In genomic region chr6:30667585-30667984, GRCm38 (mm10) we compare ENCODE assay signal across 18 mouse cellular contexts. TPM values are rescaled to one million over a fixed set of nuclear protein-coding genes. Genes with fewer than 3 reads are reported as not detected.
DNase-seq lines count a peak whose midpoint lies in the region; ATAC-seq and TF ChIP-seq lines count a peak whose summit lies in the region.
"Had no signal": no experiment of that assay in that cellular context is flagged by ENCODE, and none has a peak within 500 bp of the region (broad histone marks: within the 10 kb centered on the region; RNA-seq: fewer than 3 reads in every experiment).

No protein-coding gene starts in this region.

- no peak overlapping the region for H3K9ac ChIP-seq in forebrain, embryonic 11.5 days (ENCODE audit: low read length)
- H3K9ac ChIP-seq in forebrain, embryonic 16.5 days (replicated peaks; ENCODE audit: low read depth, low read length) = no peak overlapping the region
- H3K9ac ChIP-seq in midbrain, embryonic 14.5 days (replicated peaks; ENCODE audit: low read length) = no peak overlapping the region
- no peak overlapping the region for H3K9ac ChIP-seq in midbrain, embryonic 16.5 days (ENCODE audit: low read depth, low read length)
- no peak overlapping the region for H3K9ac ChIP-seq in embryonic facial prominence, embryonic 12.5 days
- no peak overlapping the region for H3K9ac ChIP-seq in limb, embryonic 14.5 days (ENCODE audit: low read depth, low read length, severe bottlenecking)
- H3K9ac ChIP-seq: intestine, embryonic 15.5 days; liver, embryonic 15.5 days; midbrain, embryonic 12.5 days had no signal

- no peaks in the 10 kb centered on the region for H3K9me3 ChIP-seq in forebrain, embryonic 11.5 days (ENCODE audit: control insufficient read depth, low read length)
- no peaks in the 10 kb centered on the region for H3K9me3 ChIP-seq in forebrain, embryonic 16.5 days (ENCODE audit: control insufficient read depth, low read length)
- no peaks in the 10 kb centered on the region for H3K9me3 ChIP-seq in midbrain, embryonic 14.5 days (ENCODE audit: control insufficient read depth, low read length)
- H3K9me3 ChIP-seq in midbrain, embryonic 16.5 days (replicated peaks; ENCODE audit: control insufficient read depth, low read length, poor library complexity, severe bottlenecking) = no peaks in the 10 kb centered on the region
- H3K9me3 ChIP-seq in embryonic facial prominence, embryonic 12.5 days = no peaks in the 10 kb centered on the region
- H3K9me3 ChIP-seq in limb, embryonic 14.5 days (ENCODE audit: control insufficient read depth, low read length) = no peaks in the 10 kb centered on the region
- H3K9me3 ChIP-seq: intestine, embryonic 15.5 days; liver, embryonic 15.5 days; midbrain, embryonic 12.5 days had no signal

- H3K27ac ChIP-seq in forebrain, embryonic 11.5 days (ENCODE audit: low read depth, low read length) = 0 out of 2 replicates have a peak overlapping the region, but pooled peaks have one; percentile 6
- no peak overlapping the region for H3K27ac ChIP-seq in forebrain, embryonic 16.5 days (ENCODE audit: low read length)
- peak overlapping the region; percentile 37; the same call in 1 of the 2 replicates for H3K27ac ChIP-seq in midbrain, embryonic 14.5 days (replicated peaks; ENCODE audit: low read depth, low read length)
- no peak overlapping the region for H3K27ac ChIP-seq in midbrain, embryonic 16.5 days (ENCODE audit: low read length)
- H3K27ac ChIP-seq in embryonic facial prominence, embryonic 12.5 days = peak overlapping the region; percentile 80
- peak overlapping the region; percentile 63 for H3K27ac ChIP-seq in limb, embryonic 14.5 days (replicated peaks; ENCODE audit: low read depth, low read length)
- H3K27ac ChIP-seq: intestine, embryonic 15.5 days; liver, embryonic 15.5 days; midbrain, embryonic 12.5 days had no signal

- no peak for DNase-seq in forebrain, embryonic 11.5 days (ENCODE audit: low spot score)
- peak; percentile 64 for DNase-seq in midbrain, embryonic 14.5 days
- no peak for DNase-seq in limb, embryonic 14.5 days (ENCODE audit: low spot score)
- no peak for DNase-seq in lung, adult 18-20 months
- no peak for DNase-seq in natural killer cell, adult 2 months (ENCODE audit: low spot score in 2 of 2)
- DNase-seq: gastrocnemius, postnatal 14 days; kidney, postnatal 14 days; right cerebral cortex, adult 18-20 months; spleen, adult 18-20 months; thymus, postnatal 25 days had no signal

- H3K4me2 ChIP-seq in forebrain, embryonic 11.5 days (ENCODE audit: low read depth, low read length, severe bottlenecking) = no peak overlapping the region
- no peak overlapping the region for H3K4me2 ChIP-seq in forebrain, embryonic 16.5 days (ENCODE audit: low read length)
- H3K4me2 ChIP-seq in midbrain, embryonic 14.5 days (ENCODE audit: low read length) = no peak overlapping the region
- H3K4me2 ChIP-seq in midbrain, embryonic 16.5 days (ENCODE audit: low read length) = no peak overlapping the region
- no peak overlapping the region for H3K4me2 ChIP-seq in embryonic facial prominence, embryonic 12.5 days (replicated peaks)
- H3K4me2 ChIP-seq in limb, embryonic 14.5 days (replicated peaks; ENCODE audit: low read depth, low read length, severe bottlenecking) = no peak overlapping the region
- H3K4me2 ChIP-seq: intestine, embryonic 15.5 days; liver, embryonic 15.5 days; midbrain, embryonic 12.5 days had no signal

- ATAC-seq in forebrain, embryonic 11.5 days (replicated peaks; ENCODE audit: low FRiP score) = no peak
- ATAC-seq in forebrain, embryonic 16.5 days = no peak
- no peak for ATAC-seq in midbrain, embryonic 14.5 days (ENCODE audit: low FRiP score, low TSS enrichment)
- no peak for ATAC-seq in midbrain, embryonic 16.5 days
- no peak for ATAC-seq in embryonic facial prominence, embryonic 12.5 days (ENCODE audit: insufficient number of reproducible peaks, insufficient read depth, low FRiP score, low TSS enrichment)
- 0 out of 2 replicates have a peak, but pooled peaks have one; percentile 21 for ATAC-seq in limb, embryonic 14.5 days (ENCODE audit: low FRiP score, low read depth)
- ATAC-seq: intestine, embryonic 15.5 days had no signal

- H3K4me3 ChIP-seq in forebrain, embryonic 11.5 days (ENCODE audit: low read depth, low read length) = no peak overlapping the region
- H3K4me3 ChIP-seq in forebrain, embryonic 16.5 days (replicated peaks; ENCODE audit: low read length) = no peak overlapping the region
- H3K4me3 ChIP-seq in midbrain, embryonic 14.5 days (replicated peaks; ENCODE audit: low read depth, low read length) = no peak overlapping the region
- H3K4me3 ChIP-seq in midbrain, embryonic 16.5 days (ENCODE audit: low read depth, low read length) = no peak overlapping the region
- no peak overlapping the region for H3K4me3 ChIP-seq in embryonic facial prominence, embryonic 12.5 days
- no peak overlapping the region for H3K4me3 ChIP-seq in limb, embryonic 14.5 days (replicated peaks; ENCODE audit: low read length)
- H3K4me3 ChIP-seq: intestine, embryonic 15.5 days; liver, embryonic 15.5 days; midbrain, embryonic 12.5 days had no signal

- WGBS in forebrain, embryonic 11.5 days = 38% methylated on average over 5 of the region's 5 CpGs
- 51% methylated on average over 5 of the region's 5 CpGs for WGBS in forebrain, embryonic 16.5 days
- WGBS in midbrain, embryonic 14.5 days = 29% methylated on average over 5 of the region's 5 CpGs
- WGBS in midbrain, embryonic 16.5 days = 33% methylated on average over 5 of the region's 5 CpGs
- WGBS in embryonic facial prominence, embryonic 12.5 days = 28% methylated on average over 5 of the region's 5 CpGs
- WGBS in limb, embryonic 14.5 days = 27% methylated on average over 5 of the region's 5 CpGs

- peaks cover 24% of the 10 kb centered on the region for H3K4me1 ChIP-seq in forebrain, embryonic 11.5 days (replicated peaks; ENCODE audit: control insufficient read depth, insufficient read depth, low read length)
- peaks cover 8% of the 10 kb centered on the region for H3K4me1 ChIP-seq in forebrain, embryonic 16.5 days (replicated peaks; ENCODE audit: control insufficient read depth, insufficient read depth, low read length)
- peaks cover 12% of the 10 kb centered on the region for H3K4me1 ChIP-seq in midbrain, embryonic 14.5 days (ENCODE audit: control insufficient read depth, insufficient read depth, low read length)
- H3K4me1 ChIP-seq in midbrain, embryonic 16.5 days (ENCODE audit: control insufficient read depth, insufficient read depth, low read length) = peaks cover 11% of the 10 kb centered on the region; the same call in 1 of the 2 replicates
- peaks cover 55% of the 10 kb centered on the region for H3K4me1 ChIP-seq in embryonic facial prominence, embryonic 12.5 days
- peaks cover 55% of the 10 kb centered on the region for H3K4me1 ChIP-seq in limb, embryonic 14.5 days (ENCODE audit: control insufficient read depth, insufficient read depth, low read length)
- H3K4me1 ChIP-seq: intestine, embryonic 15.5 days; liver, embryonic 15.5 days had no signal

- no peaks in the 10 kb centered on the region for H3K27me3 ChIP-seq in forebrain, embryonic 11.5 days (ENCODE audit: control insufficient read depth, insufficient read depth, low read length)
- H3K27me3 ChIP-seq in forebrain, embryonic 16.5 days (replicated peaks; ENCODE audit: control insufficient read depth, insufficient read depth, low read length) = no peaks in the 10 kb centered on the region
- H3K27me3 ChIP-seq in midbrain, embryonic 14.5 days (ENCODE audit: control insufficient read depth, insufficient read depth, low read length) = no peaks in the 10 kb centered on the region
- H3K27me3 ChIP-seq in midbrain, embryonic 16.5 days (ENCODE audit: control insufficient read depth, insufficient read depth, low read depth, low read length) = no peaks in the 10 kb centered on the region
- no peaks in the 10 kb centered on the region for H3K27me3 ChIP-seq in embryonic facial prominence, embryonic 12.5 days
- no peaks in the 10 kb centered on the region for H3K27me3 ChIP-seq in limb, embryonic 14.5 days (ENCODE audit: control insufficient read depth, insufficient read depth, low read length)
- H3K27me3 ChIP-seq: intestine, embryonic 15.5 days; liver, embryonic 15.5 days; midbrain, embryonic 12.5 days had no signal

- TF ChIP-seq POLR2A in limb, embryonic 14.5 days (IDR thresholded peaks at IDR 0.05; ENCODE audit: borderline replicate concordance, extremely low read depth, insufficient read depth, insufficient read length) = no peak

- no peaks in the 10 kb centered on the region for H3K36me3 ChIP-seq in forebrain, embryonic 11.5 days (ENCODE audit: control insufficient read depth, insufficient read depth, low read length)
- H3K36me3 ChIP-seq in forebrain, embryonic 16.5 days (ENCODE audit: control insufficient read depth, insufficient read depth) = no peaks in the 10 kb centered on the region
- no peaks in the 10 kb centered on the region for H3K36me3 ChIP-seq in midbrain, embryonic 14.5 days (ENCODE audit: control insufficient read depth, insufficient read depth, low read length)
- no peaks in the 10 kb centered on the region for H3K36me3 ChIP-seq in midbrain, embryonic 16.5 days (ENCODE audit: control insufficient read depth, insufficient read depth, low read length)
- H3K36me3 ChIP-seq in embryonic facial prominence, embryonic 12.5 days = no peaks in the 10 kb centered on the region
- no peaks in the 10 kb centered on the region for H3K36me3 ChIP-seq in limb, embryonic 14.5 days (ENCODE audit: control insufficient read depth, insufficient read depth, low read length)
- H3K36me3 ChIP-seq: intestine, embryonic 15.5 days; liver, embryonic 15.5 days; midbrain, embryonic 12.5 days had no signal

RNA-seq across cellular contexts. Expression of gene Cep41, which starts 26.0 kb away (rescaled TPM):
- polyA plus RNA-seq in forebrain, embryonic 11.5 days (2014; fragmentation: Nextera tagmentation; extraction: Ambion mirVana) = 21.6 and 24.1 TPM in 2 replicates
- 15.2 and 15.3 TPM in 2 replicates for polyA plus RNA-seq in forebrain, embryonic 16.5 days (2015; fragmentation: Nextera tagmentation; extraction: Ambion mirVana)
- polyA plus RNA-seq in midbrain, embryonic 14.5 days (2014; fragmentation: Nextera tagmentation; extraction: Ambion mirVana) = 13.3 and 14.2 TPM in 2 replicates
- 13.2 and 17.1 TPM in 2 replicates for polyA plus RNA-seq in midbrain, embryonic 16.5 days (2015; fragmentation: Nextera tagmentation; extraction: Ambion mirVana)
- 23.8 and 26.3 TPM in 2 replicates for polyA plus RNA-seq in embryonic facial prominence, embryonic 12.5 days (2016; fragmentation: Nextera tagmentation; extraction: Ambion mirVana)
- 44.3 and 48.5 TPM in 2 replicates for polyA plus RNA-seq in limb, embryonic 14.5 days (2012; rRNA removed)
- 41.1 and 50.9 TPM in 2 replicates for polyA plus RNA-seq in limb, embryonic 14.5 days (2014; fragmentation: Nextera tagmentation; extraction: Ambion mirVana)

RNA-seq across cellular contexts. Expression of gene Cpa1, which starts 28.6 kb away (rescaled TPM):
- 0.16 TPM in 1 of 2 replicates, not detected in the other for polyA plus RNA-seq in forebrain, embryonic 11.5 days (2014; fragmentation: Nextera tagmentation; extraction: Ambion mirVana)
- 0.56 and 0.66 TPM in 2 replicates for polyA plus RNA-seq in forebrain, embryonic 16.5 days (2015; fragmentation: Nextera tagmentation; extraction: Ambion mirVana)
- polyA plus RNA-seq in midbrain, embryonic 14.5 days (2014; fragmentation: Nextera tagmentation; extraction: Ambion mirVana) = 0.50 and 0.61 TPM in 2 replicates
- polyA plus RNA-seq in midbrain, embryonic 16.5 days (2015; fragmentation: Nextera tagmentation; extraction: Ambion mirVana) = 0.90 and 0.91 TPM in 2 replicates
- polyA plus RNA-seq in embryonic facial prominence, embryonic 12.5 days (2016; fragmentation: Nextera tagmentation; extraction: Ambion mirVana) = 0.22 and 0.29 TPM in 2 replicates
- 1.4 and 2.8 TPM in 2 replicates for polyA plus RNA-seq in limb, embryonic 14.5 days (2012; rRNA removed)
- polyA plus RNA-seq in limb, embryonic 14.5 days (2014; fragmentation: Nextera tagmentation; extraction: Ambion mirVana) = 1.1 and 1.3 TPM in 2 replicates
- polyA plus RNA-seq: frontal cortex, adult 2 months had no signal

RNA-seq across cellular contexts. Expression of gene Mest, which starts 55.8 kb away (rescaled TPM):
- 1,661 and 1,678 TPM in 2 replicates for polyA plus RNA-seq in forebrain, embryonic 11.5 days (2014; fragmentation: Nextera tagmentation; extraction: Ambion mirVana)
- polyA plus RNA-seq in forebrain, embryonic 16.5 days (2015; fragmentation: Nextera tagmentation; extraction: Ambion mirVana) = 283 and 328 TPM in 2 replicates
- polyA plus RNA-seq in midbrain, embryonic 14.5 days (2014; fragmentation: Nextera tagmentation; extraction: Ambion mirVana) = 297 and 402 TPM in 2 replicates
- polyA plus RNA-seq in midbrain, embryonic 16.5 days (2015; fragmentation: Nextera tagmentation; extraction: Ambion mirVana) = 268 and 368 TPM in 2 replicates
- polyA plus RNA-seq in embryonic facial prominence, embryonic 12.5 days (2016; fragmentation: Nextera tagmentation; extraction: Ambion mirVana) = 1,207 and 1,222 TPM in 2 replicates
- polyA plus RNA-seq in limb, embryonic 14.5 days (2012; rRNA removed) = 3,348 and 4,195 TPM in 2 replicates
- 2,178 and 2,321 TPM in 2 replicates for polyA plus RNA-seq in limb, embryonic 14.5 days (2014; fragmentation: Nextera tagmentation; extraction: Ambion mirVana)

RNA-seq across cellular contexts. Expression of gene Cpa5, which starts 56.8 kb away (rescaled TPM):
- polyA plus RNA-seq in forebrain, embryonic 11.5 days (2014; fragmentation: Nextera tagmentation; extraction: Ambion mirVana) = 0.15 and 0.72 TPM in 2 replicates
- not detected in 2 replicates for polyA plus RNA-seq in forebrain, embryonic 16.5 days (2015; fragmentation: Nextera tagmentation; extraction: Ambion mirVana)
- 0.18 TPM in 1 of 2 replicates, not detected in the other for polyA plus RNA-seq in midbrain, embryonic 14.5 days (2014; fragmentation: Nextera tagmentation; extraction: Ambion mirVana)
- not detected in 2 replicates for polyA plus RNA-seq in midbrain, embryonic 16.5 days (2015; fragmentation: Nextera tagmentation; extraction: Ambion mirVana)
- 0.22 and 0.33 TPM in 2 replicates for polyA plus RNA-seq in embryonic facial prominence, embryonic 12.5 days (2016; fragmentation: Nextera tagmentation; extraction: Ambion mirVana)
- polyA plus RNA-seq in limb, embryonic 14.5 days (2012; rRNA removed) = 0.81 and 0.87 TPM in 2 replicates
- polyA plus RNA-seq in limb, embryonic 14.5 days (2014; fragmentation: Nextera tagmentation; extraction: Ambion mirVana) = 0.57 and 0.99 TPM in 2 replicates
- polyA plus RNA-seq: frontal cortex, adult 2 months; neural tube, embryonic 14.5 days had no signal

Comparison
In these comparisons a context has a peak if more than half of its experiments do, and no peak if none do; other contexts are left out.
1. H3K27ac ChIP-seq: peak in forebrain, embryonic 11.5 days (single experiment), midbrain, embryonic 14.5 days (single experiment), embryonic facial prominence, embryonic 12.5 days (single experiment) and limb, embryonic 14.5 days (single experiment); none in forebrain, embryonic 16.5 days (single experiment) and midbrain, embryonic 16.5 days (single experiment).